Mouse (Mus musculus): ENCODE measurements around the gene H2al1j.
"Not testable (repeated sequence)": the region's sequence is repeated elsewhere in the genome, so short reads cannot be mapped to it uniquely, and the experiment has no call there.

GRCm38 (mm10) chrX:11311634-11312033, 16.0 kb upstream of the H2al1j start, which contains the start of gene H2al1e:
- not testable (repeated sequence) for TF ChIP-seq ZMIZ1 (IDR thresholded peaks at IDR 0.05; ENCODE audit: low read depth, low read length); UBTF (IDR thresholded peaks at IDR 0.05; ENCODE audit: borderline replicate concordance, insufficient read depth, low read depth, low read length); POLR2A (IDR thresholded peaks at IDR 0.05; ENCODE audit: control insufficient read depth in 1 of 2, insufficient read depth in 1 of 2, low read depth in 1 of 2, low read length in 2 of 2, poor library complexity in 1 of 2)
